Mouse (Mus musculus) embryo, embryonic 11.5 days (tissue): ENCODE measurements at regions not wholly inside any gene's neighbourhood (a gene's known extent, or its start where the extent isn't known, plus 50 kb on each side); places are given as distances from the start of the nearest gene placed in this dataset.

Experiments used
- DNase-seq: peaks from one replicate; pipeline ENCODE4 v3.0.0-alpha.2; 2012; ENCODE audit warnings: low read depth, low spot score

DNA sequence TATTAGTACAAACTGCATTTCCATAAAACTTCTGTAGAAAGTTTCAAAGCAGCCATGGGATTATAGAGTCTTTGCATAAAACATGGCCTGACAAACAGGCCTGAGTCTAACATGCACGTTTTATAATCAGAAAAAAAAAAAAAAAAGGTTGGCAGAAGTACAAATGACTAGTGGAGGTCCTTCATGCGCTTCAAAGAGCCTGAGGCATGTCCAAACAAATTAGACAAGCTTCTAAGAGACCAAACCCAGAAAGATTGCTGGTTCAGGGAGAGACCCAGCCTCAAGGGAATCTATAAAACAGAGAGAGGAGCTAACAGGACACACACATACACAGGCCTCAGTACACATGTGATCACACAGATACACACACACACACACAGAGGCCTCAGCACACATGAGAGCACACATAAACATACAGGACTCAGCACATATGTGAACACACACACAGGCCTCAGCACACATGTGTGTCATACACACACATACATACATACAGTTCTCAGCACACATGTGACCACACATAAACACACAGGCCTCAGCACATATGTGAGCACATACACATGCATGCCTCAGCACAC lies 57.0 kb upstream of the Gnaq start:
- no peak for DNase-seq

DNA sequence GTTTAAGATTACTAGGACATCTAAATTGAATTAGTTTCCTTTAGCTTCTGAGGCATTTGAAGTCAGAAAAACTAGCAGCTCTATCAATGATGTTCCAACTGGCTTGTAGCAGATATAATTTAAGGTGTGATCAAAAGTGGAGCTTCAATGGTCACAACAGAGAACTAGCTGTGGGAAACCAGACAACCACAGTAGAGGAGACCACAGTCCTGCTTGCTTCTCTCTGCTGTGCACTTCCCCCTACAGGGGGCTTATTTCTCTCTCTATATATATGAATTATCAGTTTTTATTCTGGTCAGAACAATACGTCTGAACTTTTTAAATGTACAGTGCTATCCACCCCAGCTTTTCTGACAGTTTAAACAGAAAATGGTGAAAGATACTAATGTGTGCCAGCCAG lies 57.6 kb upstream of the Gnaq start:
- DNase-seq: no peak

DNA sequence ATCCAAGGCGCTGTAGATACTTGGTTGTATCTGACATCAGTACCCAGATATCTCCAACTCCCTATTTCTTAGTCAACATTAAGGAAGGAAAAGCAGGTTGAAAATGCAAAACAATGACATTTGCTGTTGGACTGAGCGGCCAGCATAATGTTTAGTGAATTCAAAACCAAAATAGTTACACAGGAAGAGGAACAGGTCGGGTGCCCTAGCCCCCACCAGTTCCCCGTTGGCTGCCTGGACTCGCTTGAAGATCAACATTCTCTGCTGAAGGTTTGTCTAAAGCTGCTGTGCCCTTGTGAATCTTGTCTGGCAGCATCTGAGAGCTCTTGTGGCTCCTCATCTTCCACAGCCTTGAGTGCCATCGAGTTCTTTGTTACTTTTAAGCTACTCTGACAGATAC lies 65.3 kb upstream of the Gnaq start:
- DNase-seq: no peak

DNA sequence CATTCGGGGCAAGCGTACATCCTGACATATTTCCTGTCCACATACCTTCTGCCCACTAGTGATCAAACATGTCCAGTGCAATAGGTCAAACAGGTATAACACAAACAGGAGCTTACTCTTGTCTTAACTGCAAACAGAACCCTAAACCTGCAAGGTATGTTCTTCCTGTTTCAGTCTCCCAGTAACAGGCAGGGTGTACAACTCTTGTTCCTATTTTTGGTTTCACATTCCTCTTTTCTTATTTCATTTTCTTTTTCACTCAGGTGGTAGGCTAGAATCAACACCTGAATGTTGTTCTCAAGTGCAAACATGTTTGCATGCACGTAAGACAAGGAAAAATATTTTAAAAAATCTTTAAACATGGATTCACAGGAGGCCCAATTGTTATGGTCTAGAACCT lies 67.7 kb upstream of the Gnaq start:
- no peak for DNase-seq

DNA sequence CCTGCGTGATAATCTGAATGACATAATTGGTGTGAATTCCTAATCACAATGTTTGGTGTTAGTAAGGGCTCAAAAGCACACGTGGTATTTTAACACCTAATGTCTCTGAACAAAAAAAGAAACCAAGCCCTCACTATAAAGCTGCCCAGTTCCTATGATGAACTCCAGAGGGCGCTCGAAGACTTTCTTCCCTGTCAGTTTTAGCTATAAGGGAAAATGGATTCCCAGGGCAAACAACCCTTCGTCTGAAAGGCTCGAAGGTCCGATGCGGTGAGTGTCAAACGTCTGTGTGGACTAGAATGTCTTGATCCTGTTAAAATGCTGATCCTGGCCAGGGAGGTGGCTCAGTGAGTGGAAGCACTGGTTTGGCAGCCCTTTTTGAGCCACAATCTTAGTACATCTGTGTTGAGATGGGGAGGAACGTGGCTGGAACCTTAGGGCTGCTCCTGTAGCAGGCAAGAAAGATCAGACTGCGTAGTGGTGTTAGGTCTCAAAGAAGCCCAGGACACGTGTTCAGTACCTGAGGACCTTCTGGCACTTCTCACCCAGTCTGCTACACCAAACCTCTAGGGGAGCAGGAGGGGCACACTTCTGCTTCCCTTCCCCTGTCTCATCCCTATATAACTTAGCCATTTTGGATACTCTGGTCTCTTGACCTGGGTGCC lies 68.6 kb upstream of the Gnaq start:
- DNase-seq: peak; percentile 72

DNA sequence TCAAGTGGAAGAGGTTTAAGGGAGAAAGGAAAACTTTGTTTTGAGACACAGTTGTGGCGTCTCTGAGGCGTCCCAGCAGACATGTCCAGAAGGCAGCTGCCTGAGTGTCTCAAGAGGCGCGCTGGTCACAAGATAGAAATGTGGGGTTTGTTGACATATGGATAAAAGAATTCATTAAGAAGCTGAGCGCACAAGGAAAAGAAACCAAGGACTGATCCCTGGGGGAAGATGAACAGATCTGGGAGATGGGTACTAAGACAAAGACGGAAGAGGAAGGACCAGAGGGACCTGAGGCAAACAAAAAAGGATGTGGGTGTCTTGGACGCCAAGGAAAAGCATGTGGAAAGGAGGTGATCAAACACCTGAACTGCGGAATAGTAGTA lies 69.1 kb upstream of the Gnaq start:
- DNase-seq: no peak

DNA sequence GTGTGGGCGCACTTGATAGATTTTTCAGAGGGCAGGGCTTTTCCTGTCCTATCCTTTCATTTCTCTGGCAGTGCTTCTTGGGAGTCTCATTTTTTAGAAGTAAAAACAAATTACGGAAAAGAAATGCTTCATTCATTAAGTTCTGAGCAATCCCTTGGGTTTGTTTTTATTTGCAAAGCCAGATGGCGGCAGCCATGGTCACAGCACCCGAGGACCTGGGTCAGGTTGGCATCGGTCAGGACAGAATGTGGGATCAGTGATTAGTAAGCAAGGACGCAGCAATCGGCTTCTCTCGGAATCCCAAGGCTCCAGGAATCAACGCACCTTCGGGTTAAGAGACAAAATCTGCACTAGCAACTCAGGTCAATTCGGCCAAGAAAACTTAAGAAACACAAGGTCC lies 70.8 kb upstream of the Gnaq start:
- no peak for DNase-seq

DNA sequence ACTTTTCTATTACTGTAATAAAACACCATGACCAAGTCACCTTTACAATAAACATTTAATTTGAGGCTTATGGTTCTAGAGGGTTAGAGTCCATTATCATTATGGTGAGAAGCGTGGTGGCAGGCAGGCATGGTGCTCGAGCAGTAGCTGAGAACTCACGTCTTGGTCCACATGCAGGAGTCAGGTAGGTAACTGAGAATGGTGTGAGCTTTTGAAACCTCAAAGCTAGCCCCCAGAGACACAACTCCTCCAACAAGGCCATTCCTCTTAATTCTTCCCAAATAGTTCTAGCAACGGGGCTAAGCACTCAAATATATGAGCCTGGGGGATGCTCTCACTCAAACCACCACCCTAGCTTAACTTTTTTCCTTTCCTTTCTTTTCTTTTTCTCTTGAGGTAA lies 73.6 kb upstream of the Gnaq start:
- no peak for DNase-seq

DNA sequence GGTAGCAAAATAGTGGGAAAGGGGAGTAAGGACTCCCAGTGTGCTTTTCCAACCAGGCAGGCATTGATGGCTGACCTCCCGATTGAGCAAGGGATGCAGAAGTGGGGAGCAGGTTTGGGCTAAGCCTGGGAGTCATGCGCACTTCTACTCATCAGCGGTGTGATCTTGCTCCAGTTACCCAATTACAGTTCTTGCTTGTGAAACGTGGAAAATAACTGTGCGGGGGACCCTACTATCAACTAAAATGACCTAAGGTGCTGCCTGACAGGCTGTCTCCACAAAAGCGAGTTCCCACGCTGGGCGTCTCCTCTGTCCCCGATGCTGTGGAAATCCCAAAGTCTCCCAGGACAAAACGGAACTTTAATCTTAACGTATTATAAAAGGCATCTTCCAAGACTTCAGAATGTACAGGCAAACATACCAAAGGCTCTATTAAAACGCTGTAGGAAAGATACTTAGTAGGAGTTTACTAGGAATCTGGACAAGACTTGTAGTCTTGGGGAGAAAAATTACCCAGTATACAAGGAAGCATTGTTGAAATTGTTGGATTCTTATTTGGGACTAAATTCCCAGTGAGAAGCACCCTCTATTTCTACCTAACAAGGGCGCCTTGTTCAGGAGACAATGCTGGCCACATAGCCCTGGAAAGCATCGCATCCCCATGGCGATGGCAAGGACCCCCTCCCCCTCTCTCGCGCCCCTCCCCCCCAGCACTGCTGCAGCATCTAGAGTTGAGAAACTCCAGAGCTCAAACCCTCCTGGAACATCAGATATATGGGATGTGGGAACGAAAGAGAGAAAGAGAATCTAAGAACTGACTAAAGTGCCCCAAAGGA lies 65.6 kb upstream of the Cep78 start:
- DNase-seq: no peak

DNA sequence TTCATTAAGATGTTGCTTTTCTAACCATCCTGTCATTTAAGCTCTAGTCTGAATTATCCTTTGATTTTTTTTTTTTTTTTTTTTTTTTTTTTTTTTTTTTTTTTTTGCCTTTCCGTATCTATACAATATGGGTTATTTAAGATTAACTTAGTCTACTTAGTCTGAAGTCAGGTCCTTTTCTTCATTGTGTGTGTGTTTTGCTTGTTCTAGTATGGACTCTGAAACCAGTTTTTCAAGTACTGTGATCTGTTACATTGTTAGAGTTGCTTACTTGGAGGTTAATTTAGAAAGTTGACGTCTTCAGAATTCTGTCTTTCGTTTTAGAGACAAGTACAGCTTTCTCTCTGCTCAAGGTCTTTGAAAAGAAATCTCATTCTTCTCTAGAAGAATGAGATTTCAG lies 64.9 kb upstream of the Cep78 start:
- no peak for DNase-seq

DNA sequence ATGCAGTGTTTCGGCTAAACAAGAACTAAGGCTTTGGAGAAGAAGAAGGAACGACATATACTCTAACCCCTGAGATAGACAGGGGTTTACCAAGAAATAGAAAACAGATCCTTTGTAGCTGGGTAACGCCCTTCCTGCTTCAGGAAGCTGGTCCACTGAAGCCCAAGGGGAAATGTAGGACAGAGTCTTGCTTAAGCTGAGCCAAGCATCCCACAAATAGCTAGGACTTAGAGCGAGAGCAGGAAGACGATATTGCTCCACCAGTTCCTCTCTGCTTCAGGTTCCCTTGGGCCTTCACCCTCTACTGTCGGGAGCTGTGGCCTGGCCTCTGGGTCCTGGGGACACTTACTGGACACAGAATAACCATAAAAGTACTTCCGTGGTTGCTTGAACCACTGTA lies 62.2 kb upstream of the Cep78 start:
- DNase-seq: no peak

DNA sequence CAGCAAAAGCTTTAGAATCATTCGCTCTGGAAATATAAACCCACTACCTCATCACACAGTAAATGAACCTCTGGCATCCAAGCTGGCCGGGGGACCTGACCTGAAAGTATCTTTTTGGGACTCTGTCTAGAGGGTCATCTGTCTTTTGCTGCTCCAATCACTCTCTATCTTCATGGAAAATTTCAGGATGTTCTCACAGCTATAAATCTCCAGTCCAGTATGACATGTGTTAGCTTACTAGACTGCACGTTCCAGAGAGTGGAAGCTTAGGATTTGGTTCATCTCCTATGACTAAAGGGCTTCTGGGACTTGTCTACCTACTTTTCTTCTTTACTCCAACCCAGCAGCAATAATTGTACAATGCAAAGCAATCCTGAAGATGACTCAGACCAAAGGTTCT lies 60.5 kb upstream of the Cep78 start:
- DNase-seq: no peak

DNA sequence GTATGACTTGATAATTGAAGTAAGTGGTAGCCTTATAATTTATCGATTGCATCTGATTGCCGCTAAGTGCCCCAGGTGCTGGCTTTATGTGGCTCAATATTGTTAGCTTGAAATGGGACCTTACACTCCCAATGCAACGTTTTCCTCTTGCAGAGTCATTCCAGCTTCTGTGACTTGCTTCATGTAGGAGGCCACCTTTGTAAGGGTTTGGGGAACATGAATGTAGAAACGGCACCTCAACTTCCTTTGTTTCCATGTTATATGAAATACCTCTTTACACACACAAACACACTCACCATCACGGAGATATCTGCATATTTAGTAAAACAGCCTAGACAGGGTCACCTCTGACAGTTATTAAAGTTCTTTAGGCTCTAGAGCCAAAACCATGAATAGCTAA lies 59.4 kb upstream of the Cep78 start:
- DNase-seq: no peak

DNA sequence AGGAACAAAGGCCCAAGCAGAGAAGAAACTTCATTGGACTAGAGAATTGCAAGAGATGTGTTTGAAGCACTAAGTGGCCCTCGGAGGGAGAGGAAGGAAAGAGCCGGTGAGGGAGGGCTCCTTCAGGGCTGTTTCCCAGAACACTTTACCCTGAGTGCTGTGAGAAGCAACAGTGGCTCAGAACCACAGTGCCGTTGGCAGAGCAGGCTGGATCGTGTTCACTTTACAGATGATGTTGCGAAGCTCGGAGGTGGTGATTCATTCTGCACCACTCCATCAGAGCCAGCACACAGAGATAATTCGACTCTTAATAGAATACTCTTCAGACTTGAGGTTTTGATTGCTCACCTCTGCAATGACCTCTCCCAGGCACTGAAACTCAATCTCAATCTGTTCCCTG lies 58.2 kb upstream of the Cep78 start:
- no peak for DNase-seq

DNA sequence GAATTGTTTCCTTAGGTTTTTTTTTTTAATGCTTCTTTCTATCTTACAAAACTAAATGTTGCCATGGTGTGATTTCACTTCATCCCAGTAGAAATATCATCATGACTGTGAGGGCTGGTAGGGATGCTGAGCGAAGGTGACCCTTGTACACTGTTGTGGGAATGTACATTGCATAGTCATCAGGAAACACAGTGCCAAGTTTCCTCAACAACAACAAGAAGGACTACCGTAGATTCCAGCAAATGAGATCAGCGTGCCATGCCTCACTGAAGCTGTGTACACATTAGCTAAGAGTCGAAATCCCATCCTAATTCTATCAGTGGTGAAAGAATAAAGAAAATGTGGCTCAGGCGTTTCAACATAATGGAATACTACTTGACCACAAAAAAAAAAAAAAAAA lies 57.1 kb upstream of the Cep78 start:
- no peak for DNase-seq

DNA sequence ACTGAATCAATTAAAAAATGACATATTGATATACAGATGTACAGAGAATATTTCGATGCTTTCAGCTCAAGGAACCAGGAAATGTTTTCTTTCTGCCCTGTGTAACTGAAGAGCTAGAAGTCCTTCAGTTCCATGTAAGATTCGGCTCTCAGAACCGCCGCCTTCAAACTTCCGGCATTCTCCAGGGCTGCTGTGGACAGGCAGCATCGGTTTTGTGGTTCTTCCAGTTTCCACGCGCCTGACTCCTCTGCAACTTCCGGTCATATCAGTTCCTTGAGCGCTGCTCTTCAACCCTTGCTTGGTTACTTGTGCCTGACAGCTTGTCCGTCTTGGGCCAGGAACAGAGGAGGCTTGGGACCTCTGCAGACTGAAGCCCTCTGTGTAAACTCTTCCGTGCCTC lies 53.0 kb upstream of the Cep78 start:
- DNase-seq: no peak
